Mouse (Mus musculus) intestine, embryonic 16.5 days (tissue): ENCODE results near the gene Qsox1. TPM values are rescaled to one million over a fixed set of nuclear protein-coding genes. Genes with fewer than 3 reads are reported as not detected.

Experiments
- ATAC-seq: fragments of 200-750 bp; cut with Nextera tagmentation; 2 replicates; pipeline ENCODE4 v1.8.0; 2017; ENCODE audit warnings: moderate TSS enrichment, moderate library complexity
- H3K27ac ChIP-seq: fragments of 300-500 bp; sonication (generic); 2 replicates; pipeline ENCODE4 v1.5.1; 2014; ENCODE audit warnings: mild to moderate bottlenecking, low read length
- H3K27me3 ChIP-seq: fragments of 300-500 bp; sonication (generic); replicated peaks from 2 replicates; pipeline ENCODE4 v1.6.1; 2014; ENCODE audit warnings: low read length, control low read depth, mixed read lengths; ENCODE audit not compliant: control insufficient read depth, insufficient read depth
- H3K36me3 ChIP-seq: fragments of 300-500 bp; sonication (generic); 2 replicates; pipeline ENCODE4 v1.6.1; 2014; ENCODE audit warnings: low read length, control low read depth; ENCODE audit not compliant: control insufficient read depth, insufficient read depth
- H3K4me1 ChIP-seq: fragments of 300-500 bp; sonication (generic); 2 replicates; pipeline ENCODE4 v1.6.1; 2014; ENCODE audit warnings: low read length, control low read depth, mixed read lengths; ENCODE audit not compliant: control insufficient read depth, insufficient read depth
- H3K4me2 ChIP-seq: fragments of 300-500 bp; sonication (generic); 2 replicates; pipeline ENCODE4 v1.6.1; 2014; ENCODE audit warnings: low read depth, low read length, control low read depth
- H3K4me3 ChIP-seq: fragments of 300-500 bp; sonication (generic); 2 replicates; pipeline ENCODE4 v1.5.1; 2014; ENCODE audit warnings: mild to moderate bottlenecking, low read length
- H3K9ac ChIP-seq: fragments of 300-500 bp; sonication (generic); 2 replicates; pipeline ENCODE4 v1.6.1; 2014; ENCODE audit warnings: low read depth, low read length
- H3K9me3 ChIP-seq: fragments of 300-500 bp; sonication (generic); 2 replicates; pipeline ENCODE4 v1.6.1; 2016; ENCODE audit warnings: low read length, control low read depth; ENCODE audit not compliant: control insufficient read depth
- WGBS: fragments of 180-500 bp; shearing (Covaris S2); extraction: QIAGEN DNeasy Blood & Tissue Kit; methylation state at CpG from one replicate; pipeline ENCODE4 v1.1.7; 2014; 5-methylcytosine and 5-hydroxymethylcytosine counted together
- polyA plus RNA-seq: library from polyadenylated mRNA; unstranded; fragments of >200 nt; fragmentation: Nextera tagmentation; extraction: Ambion mirVana; gene quantifications from 2 replicates; pipeline ENCODE4 v1.2.1, GENCODE M21; 2015

The Qsox1 gene
- polyA plus RNA-seq, 1 experiment from 2014 or later = 49.9 TPM

GRCm38 (mm10) chr1:155753411-155753810, 59.3 kb downstream of the Qsox1 start:
- no peak overlapping the region for H3K27ac ChIP-seq
- H3K9me3 ChIP-seq = no peaks in the 10 kb centered on the region
- H3K4me3 ChIP-seq = no peak overlapping the region
- peaks cover 32% of the 10 kb centered on the region for H3K27me3 ChIP-seq
- ATAC-seq = no peak
- H3K9ac ChIP-seq = no peak overlapping the region
- no peaks in the 10 kb centered on the region for H3K4me1 ChIP-seq
- no peak overlapping the region for H3K4me2 ChIP-seq
- WGBS = 64% methylated on average over 9 of the region's 9 CpGs
- no peaks in the 10 kb centered on the region for H3K36me3 ChIP-seq

- no peak within 1 kb of the TSS for H3K9ac ChIP-seq
- no peaks in the 10 kb centered on the region for H3K9me3 ChIP-seq
- H3K4me1 ChIP-seq = no peaks in the 10 kb centered on the region
- no peaks in the 10 kb centered on the region for H3K36me3 ChIP-seq
- H3K4me3 ChIP-seq = no peak within 1 kb of the TSS
- 63% methylated on average over 6 of the region's 6 CpGs for WGBS
- no peak for ATAC-seq
- H3K4me2 ChIP-seq = no peak within 1 kb of the TSS
- no peak within 1 kb of the TSS for H3K27ac ChIP-seq
- H3K27me3 ChIP-seq = peaks cover 48% of the 10 kb centered on the region
Observed at GRCm38 (mm10) chr1:155751484-155752255, 61.0 kb downstream of the Qsox1 start, which contains the start of gene Lhx4. Gene Lhx4, minus strand, starts transcription at chr1:155751684.

GRCm38 (mm10) chr1:155750517-155751178, 62.0 kb downstream of the Qsox1 start:
- Histone ChIP-seq H3K27ac (no peak overlapping the region), H3K4me1 (no peaks in the 10 kb centered on the region), H3K4me3 (no peak overlapping the region), H3K4me2 (no peak overlapping the region), H3K9me3 (no peaks in the 10 kb centered on the region), H3K27me3 (peaks cover 58% of the 10 kb centered on the region), H3K9ac (no peak overlapping the region), H3K36me3 (no peaks in the 10 kb centered on the region)
- 16% methylated on average over 11 of the region's 11 CpGs for WGBS
- no peak for ATAC-seq

GRCm38 (mm10) chr1:155747911-155748310, 64.8 kb downstream of the Qsox1 start:
- H3K9ac ChIP-seq = no peak overlapping the region
- no peak overlapping the region for H3K27ac ChIP-seq
- no peaks in the 10 kb centered on the region for H3K36me3 ChIP-seq
- H3K27me3 ChIP-seq = peaks cover 61% of the 10 kb centered on the region
- H3K4me3 ChIP-seq = no peak overlapping the region
- H3K4me1 ChIP-seq = peaks cover 2% of the 10 kb centered on the region
- H3K4me2 ChIP-seq = no peak overlapping the region
- WGBS = 76% methylated on average over 5 of the region's 5 CpGs
- ATAC-seq = no peak
- H3K9me3 ChIP-seq = no peaks in the 10 kb centered on the region

GRCm38 (mm10) chr1:155747011-155747410, 65.7 kb downstream of the Qsox1 start:
- Histone ChIP-seq H3K9me3 (no peaks in the 10 kb centered on the region), H3K27ac (no peak overlapping the region), H3K9ac (no peak overlapping the region), H3K4me1 (peaks cover 11% of the 10 kb centered on the region), H3K36me3 (no peaks in the 10 kb centered on the region), H3K27me3 (peaks cover 70% of the 10 kb centered on the region), H3K4me3 (no peak overlapping the region), H3K4me2 (no peak overlapping the region)
- ATAC-seq = no peak
- WGBS = 16% methylated on average over 8 of the region's 8 CpGs

- ATAC-seq = peak; percentile 70
- H3K9ac ChIP-seq = peak overlapping the region; percentile 48; the same call in 1 of the 2 replicates
- no peaks in the 10 kb centered on the region for H3K36me3 ChIP-seq
- peak overlapping the region; percentile 56 for H3K4me3 ChIP-seq
- WGBS = under 1% methylated on average over 71 of the region's 81 CpGs
- H3K27ac ChIP-seq = no peak overlapping the region
- H3K4me2 ChIP-seq = peak overlapping the region; percentile 98
- H3K9me3 ChIP-seq = no peaks in the 10 kb centered on the region
- peaks cover 80% of the 10 kb centered on the region for H3K27me3 ChIP-seq
- H3K4me1 ChIP-seq = peaks cover 19% of the 10 kb centered on the region
Observed at GRCm38 (mm10) chr1:155742411-155743363, 70.0 kb downstream of the Qsox1 start.

- H3K4me3 ChIP-seq = peak overlapping the region; percentile 56
- peaks cover 19% of the 10 kb centered on the region for H3K4me1 ChIP-seq
- no peak overlapping the region for H3K9ac ChIP-seq
- no peak overlapping the region for H3K27ac ChIP-seq
- ATAC-seq = peak; percentile 45
- peaks cover 80% of the 10 kb centered on the region for H3K27me3 ChIP-seq
- H3K36me3 ChIP-seq = no peaks in the 10 kb centered on the region
- WGBS = under 1% methylated on average over 26 of the region's 26 CpGs
- no peaks in the 10 kb centered on the region for H3K9me3 ChIP-seq
- peak overlapping the region; percentile 98 for H3K4me2 ChIP-seq
Observed at GRCm38 (mm10) chr1:155741988-155742387, 70.7 kb downstream of the Qsox1 start.

GRCm38 (mm10) chr1:155741378-155741945, 71.2 kb downstream of the Qsox1 start:
- ATAC-seq = 0 out of 2 replicates have a peak, but pooled peaks have one; percentile 2
- Histone ChIP-seq H3K9ac (no peak overlapping the region), H3K27me3 (peaks cover 81% of the 10 kb centered on the region), H3K9me3 (no peaks in the 10 kb centered on the region), H3K36me3 (no peaks in the 10 kb centered on the region), H3K4me3 (peak overlapping the region; percentile 56), H3K4me1 (peaks cover 19% of the 10 kb centered on the region), H3K4me2 (peak overlapping the region; percentile 98), H3K27ac (no peak overlapping the region)
- under 1% methylated on average over 34 of the region's 34 CpGs for WGBS
